Comparison of ENCODE assay signal across 29 mouse cellular contexts in genomic region chr1:91716836-91717235, GRCm38 (mm10).
A peak's percentile ranks its signal among the peaks of the same experiment; 100 is the strongest.
DNase-seq lines count a peak whose midpoint lies in the region; ATAC-seq and TF ChIP-seq lines count a peak whose summit lies in the region.
"Had no signal": no experiment of that assay in that cellular context is flagged by ENCODE, and none has a peak within 500 bp of the region (broad histone marks: within the 10 kb centered on the region; RNA-seq: fewer than 3 reads in every experiment).

No protein-coding gene starts in this region.

- no peak overlapping the region for H3K4me2 ChIP-seq in forebrain, embryonic 11.5 days (ENCODE audit: low read depth, low read length, severe bottlenecking)
- no peak overlapping the region for H3K4me2 ChIP-seq in forebrain, embryonic 14.5 days (ENCODE audit: low read length)
- no peak overlapping the region for H3K4me2 ChIP-seq in intestine, embryonic 14.5 days (ENCODE audit: low read length)
- no peak overlapping the region for H3K4me2 ChIP-seq in intestine, postnatal 0 days (replicated peaks; ENCODE audit: low read depth)
- H3K4me2 ChIP-seq: embryonic facial prominence, embryonic 13.5 days; forebrain, embryonic 13.5 days; heart, embryonic 13.5 days; hindbrain, embryonic 13.5 days had no signal

- no peak for TF ChIP-seq CTCF in intestine, postnatal 0 days (IDR thresholded peaks at IDR 0.05; ENCODE audit: low read depth)

- no peak overlapping the region for H3K27ac ChIP-seq in forebrain, embryonic 11.5 days (ENCODE audit: low read depth, low read length)
- H3K27ac ChIP-seq in forebrain, embryonic 14.5 days (ENCODE audit: low read depth, low read length) = no peak overlapping the region
- no peak overlapping the region for H3K27ac ChIP-seq in intestine, embryonic 14.5 days (ENCODE audit: low read depth)
- no peak overlapping the region for H3K27ac ChIP-seq in intestine, postnatal 0 days (ENCODE audit: low read depth, low read length)
- H3K27ac ChIP-seq: embryonic facial prominence, embryonic 10.5 days; embryonic facial prominence, embryonic 13.5 days; forebrain, embryonic 13.5 days; gastrocnemius, adult 2 months; heart, embryonic 13.5 days; hindbrain, embryonic 10.5 days; hindbrain, embryonic 13.5 days had no signal

- H3K36me3 ChIP-seq in forebrain, embryonic 11.5 days (ENCODE audit: control insufficient read depth, insufficient read depth, low read length) = no peaks in the 10 kb centered on the region
- H3K36me3 ChIP-seq in forebrain, embryonic 14.5 days (ENCODE audit: control insufficient read depth, insufficient read depth, low read length) = no peaks in the 10 kb centered on the region
- H3K36me3 ChIP-seq in intestine, embryonic 14.5 days (ENCODE audit: control insufficient read depth, insufficient read depth, low read length) = no peaks in the 10 kb centered on the region
- H3K36me3 ChIP-seq in intestine, postnatal 0 days (ENCODE audit: control insufficient read depth, insufficient read depth) = no peaks in the 10 kb centered on the region
- H3K36me3 ChIP-seq: embryonic facial prominence, embryonic 10.5 days; embryonic facial prominence, embryonic 13.5 days; heart, embryonic 13.5 days; hindbrain, embryonic 10.5 days; hindbrain, embryonic 13.5 days had no signal

- H3K4me3 ChIP-seq in forebrain, embryonic 11.5 days (ENCODE audit: low read depth, low read length) = no peak overlapping the region
- no peak overlapping the region for H3K4me3 ChIP-seq in forebrain, embryonic 14.5 days (ENCODE audit: low read depth, low read length)
- no peak overlapping the region for H3K4me3 ChIP-seq in intestine, embryonic 14.5 days (ENCODE audit: low read depth, low read length)
- no peak overlapping the region for H3K4me3 ChIP-seq in intestine, postnatal 0 days (ENCODE audit: low read depth, low read length)
- H3K4me3 ChIP-seq: embryonic facial prominence, embryonic 10.5 days; embryonic facial prominence, embryonic 13.5 days; erythroblast, embryonic 14.5 days; forebrain, embryonic 13.5 days; gastrocnemius, adult 2 months; heart, embryonic 13.5 days; hindbrain, embryonic 10.5 days; hindbrain, embryonic 13.5 days had no signal

- peak; percentile 32 for DNase-seq in forebrain, embryonic 11.5 days (ENCODE audit: low spot score)
- DNase-seq in forebrain, embryonic 14.5 days (ENCODE audit: low spot score) = no peak
- DNase-seq in intestine, embryonic 14.5 days (ENCODE audit: low spot score) = peak; percentile 24
- DNase-seq in right cerebral cortex, postnatal 25 days = peak; percentile 1
- DNase-seq in right cerebral cortex, postnatal 4 days = no peak
- peak; percentile 3 for DNase-seq in urinary bladder, postnatal 10 days (ENCODE audit: low spot score)
- no peak for DNase-seq in urinary bladder, postnatal 36 days (ENCODE audit: low spot score in 2 of 2)
- DNase-seq: adrenal gland, adult 8-10 months; adrenal gland, postnatal 25 days; cerebellum, adult 11-12 months; cerebellum, adult 8-10 months; cerebellum, postnatal 10 days; cerebellum, postnatal 36 days; embryo, embryonic 11 days; forebrain, postnatal 0 days; gastrocnemius, adult 2 months; gastrocnemius, postnatal 14 days; heart, adult 18-20 months; heart, postnatal 14 days had no signal

- ATAC-seq in forebrain, embryonic 11.5 days (replicated peaks; ENCODE audit: low FRiP score) = no peak
- ATAC-seq in forebrain, embryonic 14.5 days = no peak
- ATAC-seq in intestine, embryonic 14.5 days (replicated peaks; ENCODE audit: low FRiP score, low TSS enrichment, low read depth) = no peak
- no peak for ATAC-seq in intestine, postnatal 0 days
- ATAC-seq: activated CD4-positive, CD25-positive, alpha-beta regulatory T cell, adult 4 months; forebrain, embryonic 13.5 days; forebrain, postnatal 0 days; hindbrain, embryonic 16.5 days had no signal

- H3K9me3 ChIP-seq in forebrain, embryonic 11.5 days (ENCODE audit: control insufficient read depth, low read length) = no peaks in the 10 kb centered on the region
- no peaks in the 10 kb centered on the region for H3K9me3 ChIP-seq in forebrain, embryonic 14.5 days (replicated peaks; ENCODE audit: control insufficient read depth, low read length)
- no peaks in the 10 kb centered on the region for H3K9me3 ChIP-seq in intestine, embryonic 14.5 days (ENCODE audit: control insufficient read depth, low read length)
- H3K9me3 ChIP-seq in intestine, postnatal 0 days (ENCODE audit: control insufficient read depth) = no peaks in the 10 kb centered on the region
- H3K9me3 ChIP-seq: embryonic facial prominence, embryonic 10.5 days; embryonic facial prominence, embryonic 13.5 days; forebrain, embryonic 13.5 days; heart, embryonic 13.5 days; hindbrain, embryonic 10.5 days; hindbrain, embryonic 13.5 days had no signal

- no peaks in the 10 kb centered on the region for H3K4me1 ChIP-seq in forebrain, embryonic 11.5 days (replicated peaks; ENCODE audit: control insufficient read depth, insufficient read depth, low read length)
- no peaks in the 10 kb centered on the region for H3K4me1 ChIP-seq in forebrain, embryonic 14.5 days (ENCODE audit: control insufficient read depth, insufficient read depth, low read length)
- no peaks in the 10 kb centered on the region for H3K4me1 ChIP-seq in intestine, embryonic 14.5 days (replicated peaks; ENCODE audit: control insufficient read depth, insufficient read depth, low read length)
- no peaks in the 10 kb centered on the region for H3K4me1 ChIP-seq in intestine, postnatal 0 days (replicated peaks; ENCODE audit: control insufficient read depth, insufficient read depth, low read length)
- H3K4me1 ChIP-seq: embryonic facial prominence, embryonic 10.5 days; forebrain, embryonic 13.5 days; hindbrain, embryonic 10.5 days; hindbrain, embryonic 13.5 days had no signal

- 93% methylated on average over 2 of the region's 2 CpGs for WGBS in forebrain, embryonic 11.5 days
- 96% methylated on average over 2 of the region's 2 CpGs for WGBS in forebrain, embryonic 14.5 days
- 93% methylated on average over 2 of the region's 2 CpGs for WGBS in intestine, embryonic 14.5 days
- 95% methylated on average over 2 of the region's 2 CpGs for WGBS in intestine, postnatal 0 days

- no peak overlapping the region for H3K9ac ChIP-seq in forebrain, embryonic 11.5 days (ENCODE audit: low read length)
- no peak overlapping the region for H3K9ac ChIP-seq in forebrain, embryonic 14.5 days (ENCODE audit: low read length)
- H3K9ac ChIP-seq in intestine, embryonic 14.5 days (ENCODE audit: low read length) = no peak overlapping the region
- no peak overlapping the region for H3K9ac ChIP-seq in intestine, postnatal 0 days (ENCODE audit: low read depth, low read length)
- H3K9ac ChIP-seq: embryonic facial prominence, embryonic 13.5 days; forebrain, embryonic 13.5 days; forebrain, postnatal 0 days; heart, embryonic 13.5 days; hindbrain, embryonic 13.5 days had no signal

- no peaks in the 10 kb centered on the region for H3K27me3 ChIP-seq in forebrain, embryonic 11.5 days (ENCODE audit: control insufficient read depth, insufficient read depth, low read length)
- H3K27me3 ChIP-seq in forebrain, embryonic 14.5 days (replicated peaks; ENCODE audit: control insufficient read depth, insufficient read depth, low read length) = no peaks in the 10 kb centered on the region
- no peaks in the 10 kb centered on the region for H3K27me3 ChIP-seq in intestine, embryonic 14.5 days (replicated peaks; ENCODE audit: control insufficient read depth, insufficient read depth, low read length)
- H3K27me3 ChIP-seq in intestine, postnatal 0 days (replicated peaks; ENCODE audit: control insufficient read depth, insufficient read depth, low read length) = no peaks in the 10 kb centered on the region
- H3K27me3 ChIP-seq: embryonic facial prominence, embryonic 13.5 days; forebrain, embryonic 13.5 days; heart, embryonic 13.5 days; hindbrain, embryonic 13.5 days had no signal

Comparison
In these comparisons a context has a peak if more than half of its experiments do, and no peak if none do; other contexts are left out.
1. DNase-seq: peak in forebrain, embryonic 11.5 days (single experiment), intestine, embryonic 14.5 days (single experiment), right cerebral cortex, postnatal 25 days (single experiment) and urinary bladder, postnatal 10 days (single experiment); none in forebrain, embryonic 14.5 days (single experiment), right cerebral cortex, postnatal 4 days (single experiment) and urinary bladder, postnatal 36 days (0 of 2).